Mouse (Mus musculus): Measurements from ENCODE around the gene Gm29427.
"Not testable (repeated sequence)": the region's sequence is repeated elsewhere in the genome, so short reads cannot be mapped to it uniquely, and the experiment has no call there.

Gm29427 gene

GRCm38 (mm10) chr1:130731741-130732337, 16.2 kb upstream of the Gm29427 start, which contains the start of gene AA986860:
Gene AA986860, plus strand, starts transcription at chr1:130731976.
- peak; percentile 23 for DNase-seq (ENCODE audit: low spot score)

GRCm38 (mm10) chr1:130729153-130729552, 13.6 kb upstream of the Gm29427 start, which contains the start of gene Pfkfb2:
Gene Pfkfb2, minus strand, starts transcription at chr1:130729253.
- no peak for DNase-seq (ENCODE audit: low spot score)

GRCm38 (mm10) chr1:130728708-130729107, 13.1 kb upstream of the Gm29427 start:
- no peak for DNase-seq (ENCODE audit: low spot score)

GRCm38 (mm10) chr1:130728070-130728469, 12.5 kb upstream of the Gm29427 start:
- DNase-seq (ENCODE audit: low spot score) = no peak

GRCm38 (mm10) chr1:130726396-130726795, 10.8 kb upstream of the Gm29427 start:
- DNase-seq (ENCODE audit: low spot score) = no peak

- DNase-seq (ENCODE audit: low spot score) = no peak
These were observed 8.6 kb upstream of the Gm29427 start for GRCm38 (mm10) chr1:130724206-130724605.

- DNase-seq (ENCODE audit: low spot score) = peak; percentile 90
These were observed 1.8 kb upstream of the Gm29427 start, which contains the start of gene Yod1 for GRCm38 (mm10) chr1:130717291-130717871. Gene Yod1, plus strand, starts transcription at chr1:130717327.

GRCm38 (mm10) chr1:130716513-130717290, 1.1 kb upstream of the Gm29427 start:
- no peak for DNase-seq (ENCODE audit: low spot score)

GRCm38 (mm10) chr1:130716218-130716512, 566 bp upstream of the Gm29427 start:
- DNase-seq (ENCODE audit: low spot score) = no peak

GRCm38 (mm10) chr1:130714046-130714445, 1.6 kb downstream of the Gm29427 start:
- no peak for DNase-seq (ENCODE audit: low spot score)

GRCm38 (mm10) chr1:130710283-130711080, 5.1 kb downstream of the Gm29427 start:
- no peak for DNase-seq (ENCODE audit: low spot score)

- DNase-seq (ENCODE audit: low spot score) = no peak
These were observed 12.0 kb downstream of the Gm29427 start for GRCm38 (mm10) chr1:130703613-130704012.

GRCm38 (mm10) chr1:130701976-130702375, 13.6 kb downstream of the Gm29427 start:
- no peak for DNase-seq (ENCODE audit: low spot score)

GRCm38 (mm10) chr1:130699937-130700633, 15.5 kb downstream of the Gm29427 start:
- no peak for DNase-seq (ENCODE audit: low spot score)

GRCm38 (mm10) chr1:130698601-130699000, 17.0 kb downstream of the Gm29427 start:
- DNase-seq (ENCODE audit: low spot score) = no peak

- no peak for DNase-seq (ENCODE audit: low spot score)
These were observed 31.7 kb downstream of the Gm29427 start for GRCm38 (mm10) chr1:130683905-130684304.

GRCm38 (mm10) chr1:130681656-130682413, 33.8 kb downstream of the Gm29427 start:
- DNase-seq (ENCODE audit: low spot score) = no peak

GRCm38 (mm10) chr1:130681075-130681474, 34.5 kb downstream of the Gm29427 start:
- DNase-seq (ENCODE audit: low spot score) = no peak

- no peak for DNase-seq (ENCODE audit: low spot score)
These were observed 37.0 kb downstream of the Gm29427 start for GRCm38 (mm10) chr1:130678551-130678950.

GRCm38 (mm10) chr1:130663576-130663975, 52.0 kb downstream of the Gm29427 start:
- DNase-seq (ENCODE audit: low spot score) = not testable (repeated sequence)

GRCm38 (mm10) chr1:130661454-130661853, 54.1 kb downstream of the Gm29427 start, which contains the start of gene C4bp:
Gene C4bp, minus strand, starts transcription at chr1:130661632.
- no peak for DNase-seq (ENCODE audit: low spot score)
